8 mouse cellular contexts compared by ENCODE assay signal in the genomic region with DNA sequence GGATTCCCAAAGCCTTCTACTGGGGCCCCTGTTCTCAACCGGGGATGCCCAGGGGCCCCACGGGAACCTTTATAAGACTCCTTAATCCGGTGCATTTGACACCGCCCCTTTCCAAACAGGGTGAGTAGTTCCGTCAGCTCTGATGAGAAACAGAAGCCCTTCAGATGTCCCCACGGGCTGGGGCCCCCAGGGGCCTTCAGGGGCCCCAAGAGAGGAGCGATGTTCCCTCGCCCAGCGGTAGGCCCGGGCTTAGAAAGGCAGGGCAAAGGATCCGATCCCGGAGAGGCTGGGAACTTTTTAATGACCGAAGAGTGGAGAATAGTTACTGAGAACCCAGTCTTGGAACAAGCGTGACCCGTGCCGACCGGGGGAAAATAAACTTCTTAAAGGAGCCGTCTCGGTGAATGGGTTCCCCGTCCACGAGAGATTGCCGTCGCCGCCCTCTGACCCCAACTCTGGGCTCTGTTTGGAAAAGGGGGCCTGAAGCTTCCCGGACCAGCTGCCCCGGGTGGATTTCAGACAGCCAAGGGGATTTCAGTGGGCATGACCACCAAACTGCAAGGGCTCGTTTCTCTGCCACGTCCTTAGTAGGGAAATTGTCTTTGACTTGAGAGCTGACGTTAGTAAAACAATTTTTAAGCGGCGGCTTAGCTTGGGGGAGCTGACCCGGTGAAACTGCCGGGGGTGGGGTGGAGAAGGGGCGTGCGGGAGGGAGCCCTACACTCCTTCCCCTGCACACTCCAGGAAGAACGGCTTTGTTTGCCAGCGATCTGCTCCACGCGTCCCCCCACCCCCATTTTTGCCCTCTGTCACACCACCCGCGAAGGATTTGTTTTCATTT. TPM values are rescaled to one million over a fixed set of nuclear protein-coding genes. Genes with fewer than 3 reads are reported as not detected.
DNase-seq lines count a peak whose midpoint lies in the region; ATAC-seq lines count a peak whose summit lies in the region.

No protein-coding gene starts in this region.

- peak overlapping the region; percentile 60 for H3K4me3 ChIP-seq in embryonic facial prominence, embryonic 14.5 days (ENCODE audit: low read depth, low read length)
- peak overlapping the region; percentile 61 for H3K4me3 ChIP-seq in hindbrain, embryonic 16.5 days (ENCODE audit: low read length)
- peak overlapping the region; percentile 47 for H3K4me3 ChIP-seq in liver, embryonic 13.5 days (replicated peaks)

- peaks cover 42% of the 10 kb centered on the region for H3K4me1 ChIP-seq in embryonic facial prominence, embryonic 14.5 days (ENCODE audit: control insufficient read depth, insufficient read depth, low read length)
- peaks cover 22% of the 10 kb centered on the region for H3K4me1 ChIP-seq in hindbrain, embryonic 16.5 days (ENCODE audit: control insufficient read depth, insufficient read depth, low read depth, low read length)
- H3K4me1 ChIP-seq in liver, embryonic 13.5 days (replicated peaks): peaks cover 43% of the 10 kb centered on the region

- no peak overlapping the region for H3K27ac ChIP-seq in embryonic facial prominence, embryonic 14.5 days (replicated peaks; ENCODE audit: low read depth, low read length)
- no peak overlapping the region for H3K27ac ChIP-seq in hindbrain, embryonic 16.5 days (ENCODE audit: low read depth, low read length)
- no peak overlapping the region for H3K27ac ChIP-seq in liver, embryonic 13.5 days

- peaks cover 41% of the 10 kb centered on the region for H3K27me3 ChIP-seq in embryonic facial prominence, embryonic 14.5 days (replicated peaks; ENCODE audit: control insufficient read depth, insufficient read depth, low read length)
- peaks cover 13% of the 10 kb centered on the region for H3K27me3 ChIP-seq in hindbrain, embryonic 16.5 days (replicated peaks; ENCODE audit: control insufficient read depth, insufficient read depth, low read length)
- peaks cover 96% of the 10 kb centered on the region for H3K27me3 ChIP-seq in liver, embryonic 13.5 days

- 2% methylated on average over 41 of the region's 41 CpGs for WGBS in embryonic facial prominence, embryonic 14.5 days
- under 1% methylated on average over 41 of the region's 41 CpGs for WGBS in hindbrain, embryonic 16.5 days
- WGBS in liver, embryonic 13.5 days (ENCODE audit: insufficient replicate concordance): 1% methylated on average over 41 of the region's 41 CpGs

- no peak for ATAC-seq in embryonic facial prominence, embryonic 14.5 days (ENCODE audit: low read depth)
- no peak for ATAC-seq in hindbrain, embryonic 16.5 days
- no peak for ATAC-seq in liver, embryonic 13.5 days (ENCODE audit: low read depth)

- peak overlapping the region; percentile 99 for H3K4me2 ChIP-seq in embryonic facial prominence, embryonic 14.5 days (ENCODE audit: low read depth, low read length)
- H3K4me2 ChIP-seq in hindbrain, embryonic 16.5 days (ENCODE audit: low read length): peak overlapping the region; percentile 99
- H3K4me2 ChIP-seq in liver, embryonic 13.5 days: peak overlapping the region; percentile 60

- no peak overlapping the region for H3K9ac ChIP-seq in embryonic facial prominence, embryonic 14.5 days (ENCODE audit: low read depth, low read length)
- H3K9ac ChIP-seq in hindbrain, embryonic 16.5 days (ENCODE audit: low read depth, low read length): peak overlapping the region; percentile 81
- no peak overlapping the region for H3K9ac ChIP-seq in liver, embryonic 13.5 days

- peak; percentile 30 for DNase-seq in thymus, postnatal 14 days
- DNase-seq in thymus, postnatal 0 days (ENCODE audit: low spot score): no peak
- no peak for DNase-seq in embryonic facial prominence, embryonic 14.5 days (ENCODE audit: low spot score)
- no peak for DNase-seq in liver, embryonic 13.5 days
- DNase-seq in retina, embryonic 14.5 days (ENCODE audit: low spot score): peak; percentile 27
- no peak for DNase-seq in frontal cortex, postnatal 36 days (ENCODE audit: low spot score in 2 of 2)
- no peak for DNase-seq in left cerebral cortex, adult 18-20 months (ENCODE audit: low spot score in 2 of 2)

- no peaks in the 10 kb centered on the region for H3K36me3 ChIP-seq in embryonic facial prominence, embryonic 14.5 days (ENCODE audit: control insufficient read depth, insufficient read depth, low read length)
- no peaks in the 10 kb centered on the region for H3K36me3 ChIP-seq in hindbrain, embryonic 16.5 days (ENCODE audit: control insufficient read depth, insufficient read depth, low read length)
- no peaks in the 10 kb centered on the region for H3K36me3 ChIP-seq in liver, embryonic 13.5 days

- no peaks in the 10 kb centered on the region for H3K9me3 ChIP-seq in embryonic facial prominence, embryonic 14.5 days (ENCODE audit: control insufficient read depth, low read length)
- no peaks in the 10 kb centered on the region for H3K9me3 ChIP-seq in hindbrain, embryonic 16.5 days (ENCODE audit: control insufficient read depth, low read length)
- no peaks in the 10 kb centered on the region for H3K9me3 ChIP-seq in liver, embryonic 13.5 days (replicated peaks)

RNA-seq across cellular contexts. Expression of a gene that starts 3.4 kb away (rescaled TPM):
- polyA plus RNA-seq in thymus, postnatal 0 days (2015; fragmentation: Nextera tagmentation; extraction: Ambion mirVana): 25.1 and 26.8 TPM in 2 replicates
- 11.0 and 13.5 TPM in 2 replicates for polyA plus RNA-seq in embryonic facial prominence, embryonic 14.5 days (2014; fragmentation: Nextera tagmentation; extraction: Ambion mirVana)
- 23.4 and 24.8 TPM in 2 replicates for polyA plus RNA-seq in hindbrain, embryonic 16.5 days (2015; fragmentation: Nextera tagmentation; extraction: Ambion mirVana)
- 2.0 and 2.4 TPM in 2 replicates for polyA plus RNA-seq in liver, embryonic 13.5 days (2015; fragmentation: Nextera tagmentation; extraction: Ambion mirVana)
- 10 to 100 TPM; 46.0 to 49.9 TPM for total RNA-seq in left cerebral cortex, adult 18-20 months (2021)

RNA-seq across cellular contexts. Expression of a gene that starts 48.7 kb away (rescaled TPM):
- 10.7 and 12.3 TPM in 2 replicates for polyA plus RNA-seq in thymus, postnatal 0 days (2015; fragmentation: Nextera tagmentation; extraction: Ambion mirVana)
- polyA plus RNA-seq in embryonic facial prominence, embryonic 14.5 days (2014; fragmentation: Nextera tagmentation; extraction: Ambion mirVana): 9.6 and 10.1 TPM in 2 replicates
- polyA plus RNA-seq in hindbrain, embryonic 16.5 days (2015; fragmentation: Nextera tagmentation; extraction: Ambion mirVana): 8.5 and 9.5 TPM in 2 replicates
- 2.4 and 2.8 TPM in 2 replicates for polyA plus RNA-seq in liver, embryonic 13.5 days (2015; fragmentation: Nextera tagmentation; extraction: Ambion mirVana)
- 10 to 100 TPM in 1 of 2 experiments, 1 to 10 TPM in 1; 8.3 to 13.3 TPM for total RNA-seq in left cerebral cortex, adult 18-20 months (2021)

Comparison
In these comparisons a context has a peak if more than half of its experiments do, and no peak if none do; other contexts are left out.
1. DNase-seq: peak in thymus, postnatal 14 days (single experiment) and retina, embryonic 14.5 days (single experiment); none in thymus, postnatal 0 days (single experiment), embryonic facial prominence, embryonic 14.5 days (single experiment), liver, embryonic 13.5 days (single experiment), frontal cortex, postnatal 36 days (0 of 2) and left cerebral cortex, adult 18-20 months (0 of 2).
2. Peak in every context shown above with its lines, with median percentiles within 50 percentile points of each other: H3K4me2 ChIP-seq and H3K4me3 ChIP-seq.